Mouse (Mus musculus) forebrain, embryonic 15.5 days (tissue): Measurements from ENCODE around the gene Ifi35. TPM values are rescaled to one million over a fixed set of nuclear protein-coding genes. Genes with fewer than 3 reads are reported as not detected.
A peak's percentile ranks its signal among the peaks of the same experiment; 100 is the strongest.

Source experiments
- ATAC-seq: fragments of 200-750 bp; cut with Nextera tagmentation; replicated peaks from 2 replicates; pipeline ENCODE4 v1.8.0; 2017; ENCODE audit warnings: mild to moderate bottlenecking, moderate TSS enrichment, moderate library complexity
- H3K27ac ChIP-seq: fragments of 300-500 bp; sonication (generic); replicated peaks from 2 replicates; pipeline ENCODE4 v1.5.1; 2015; ENCODE audit warnings: mild to moderate bottlenecking, inconsistent platforms
- H3K27me3 ChIP-seq: fragments of 300-500 bp; sonication (generic); 2 replicates; pipeline ENCODE4 v1.6.1; 2015; ENCODE audit warnings: inconsistent platforms
- H3K36me3 ChIP-seq: fragments of 300-500 bp; sonication (generic); 2 replicates; pipeline ENCODE4 v1.6.1; 2015; ENCODE audit warnings: mild to moderate bottlenecking, inconsistent platforms
- H3K4me1 ChIP-seq: fragments of 300-500 bp; sonication (generic); 2 replicates; pipeline ENCODE4 v1.6.1; 2015; ENCODE audit warnings: inconsistent platforms
- H3K4me2 ChIP-seq: fragments of 300-500 bp; sonication (generic); replicated peaks from 2 replicates; pipeline ENCODE4 v1.6.1; 2015; ENCODE audit warnings: mild to moderate bottlenecking, inconsistent platforms
- H3K4me3 ChIP-seq: fragments of 300-500 bp; sonication (generic); 2 replicates; pipeline ENCODE4 v1.5.1; 2015; ENCODE audit warnings: mild to moderate bottlenecking, inconsistent platforms
- H3K9ac ChIP-seq: fragments of 300-500 bp; sonication (generic); replicated peaks from 2 replicates; pipeline ENCODE4 v1.6.1; 2015; ENCODE audit warnings: mild to moderate bottlenecking, inconsistent platforms
- H3K9me3 ChIP-seq: fragments of 300-500 bp; sonication (generic); 2 replicates; pipeline ENCODE4 v1.6.1; 2016; ENCODE audit warnings: inconsistent platforms
- WGBS: fragments of 180-500 bp; shearing (Covaris S2); methylation state at CpG from one replicate; pipeline ENCODE4 v1.1.7; 2015; ENCODE audit warnings: mixed read lengths; 5-methylcytosine and 5-hydroxymethylcytosine counted together
- polyA plus RNA-seq: library from polyadenylated mRNA; unstranded; fragments of >200 nt; fragmentation: Nextera tagmentation; extraction: Ambion mirVana; gene quantifications from 2 replicates; pipeline ENCODE4 v1.2.1, GENCODE M21; 2015

Gene Ifi35
- polyA plus RNA-seq, 1 experiment from 2014 or later, result 2.4 TPM

DNA sequence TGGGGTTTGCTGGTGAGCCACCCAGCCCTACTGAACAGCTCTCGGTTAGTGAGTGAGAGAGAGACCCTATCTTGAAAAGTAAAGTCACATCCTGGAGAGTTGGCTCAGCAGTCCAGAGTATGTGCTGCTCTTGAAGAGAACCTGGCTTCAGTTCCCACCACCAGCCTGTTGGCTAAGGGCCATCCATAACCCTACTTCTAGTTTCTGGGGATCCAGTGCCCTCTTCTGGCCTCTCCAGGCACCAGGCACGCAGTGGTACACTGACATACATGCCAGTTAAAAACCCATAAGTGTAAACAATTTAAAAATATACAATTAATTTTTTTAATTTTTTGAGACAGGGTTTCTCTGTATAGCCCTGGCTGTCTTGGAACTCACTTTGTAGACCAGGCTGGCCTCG lies 2.2 kb downstream of the Ifi35 start:
- H3K9me3 ChIP-seq, result no peaks in the 10 kb centered on the region
- no peak overlapping the region for H3K4me3 ChIP-seq
- peaks cover 6% of the 10 kb centered on the region for H3K36me3 ChIP-seq
- H3K27ac ChIP-seq, result no peak overlapping the region
- ATAC-seq, result no peak
- peaks cover 6% of the 10 kb centered on the region; the same call in 1 of the 2 replicates for H3K4me1 ChIP-seq
- H3K4me2 ChIP-seq, result no peak overlapping the region
- 91% methylated on average over 3 of the region's 3 CpGs for WGBS
- no peaks in the 10 kb centered on the region for H3K27me3 ChIP-seq
- H3K9ac ChIP-seq, result no peak overlapping the region

DNA sequence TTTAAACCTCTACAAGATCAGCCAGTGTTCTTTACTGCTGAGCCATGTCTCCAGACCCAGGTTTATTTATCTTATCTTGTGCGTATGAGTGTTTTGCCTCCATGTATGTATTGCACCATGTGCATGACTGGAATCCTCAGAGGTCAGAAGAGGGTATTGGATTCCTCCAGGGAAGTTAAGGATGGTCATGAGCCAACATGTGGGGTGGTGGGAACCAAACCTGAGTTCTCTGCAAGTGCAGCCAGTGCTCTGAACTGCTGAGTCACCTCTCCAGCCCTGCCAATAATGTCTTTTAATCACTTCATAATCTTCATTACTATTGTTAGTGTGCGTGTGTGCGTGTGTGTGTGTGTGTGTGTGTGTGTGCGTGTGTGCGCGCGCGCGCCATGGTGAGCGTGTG lies 3.3 kb downstream of the Ifi35 start:
- no peaks in the 10 kb centered on the region for H3K27me3 ChIP-seq

DNA sequence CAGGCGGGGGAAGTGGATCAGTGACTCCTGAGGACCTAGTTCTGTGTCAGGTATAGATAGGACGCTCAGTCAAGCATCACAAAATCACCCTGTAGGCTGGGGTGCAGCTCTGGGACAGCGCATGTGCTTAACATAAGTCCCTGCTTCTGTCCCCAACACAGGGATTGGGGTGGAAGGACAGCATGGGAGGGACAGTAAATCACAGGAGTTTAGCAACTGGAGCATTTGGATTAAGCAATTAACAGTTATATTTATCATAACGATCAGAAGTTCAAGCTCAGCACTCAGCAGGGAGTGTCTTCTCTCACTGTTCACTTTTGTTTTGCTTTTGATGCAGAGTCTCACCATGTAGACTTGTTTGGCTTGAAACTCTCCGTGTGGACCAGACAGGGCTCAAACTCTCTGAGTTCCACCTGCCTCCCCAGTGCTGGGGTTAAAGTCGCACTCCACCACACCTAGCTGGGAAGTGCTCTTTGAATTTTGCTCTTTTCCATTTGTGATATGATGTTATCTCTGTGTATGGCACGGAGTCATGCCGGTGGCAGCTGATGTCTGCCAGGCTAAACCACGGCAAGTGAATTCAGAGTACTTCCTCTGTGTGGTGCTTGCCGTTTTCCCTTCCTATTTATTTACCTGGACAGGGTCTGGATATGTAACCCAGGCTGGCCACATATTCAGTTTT lies 4.0 kb downstream of the Ifi35 start:
- Histone ChIP-seq H3K27ac (no peak overlapping the region), H3K4me3 (no peak overlapping the region), H3K36me3 (0 out of 2 replicates have a peak, but pooled peaks cover 4% of the 10 kb centered on the region), H3K4me2 (no peak overlapping the region), H3K27me3 (no peaks in the 10 kb centered on the region), H3K9ac (no peak overlapping the region), H3K9me3 (no peaks in the 10 kb centered on the region), H3K4me1 (peaks cover 6% of the 10 kb centered on the region; the same call in 1 of the 2 replicates)
- ATAC-seq, result no peak
- 71% methylated on average over 10 of the region's 10 CpGs for WGBS

More for the DNA sequence above, 3.3 kb downstream of the Ifi35 start:
- no peak for ATAC-seq
- H3K36me3 ChIP-seq, result 0 out of 2 replicates have a peak, but pooled peaks cover under 1% of the 10 kb centered on the region
- H3K27ac ChIP-seq, result no peak overlapping the region
- peaks cover 6% of the 10 kb centered on the region; the same call in 1 of the 2 replicates for H3K4me1 ChIP-seq
- no peak overlapping the region for H3K9ac ChIP-seq
- no peak overlapping the region for H3K4me3 ChIP-seq
- H3K4me2 ChIP-seq, result no peak overlapping the region
- H3K9me3 ChIP-seq, result no peaks in the 10 kb centered on the region
- 92% methylated on average over 10 of the region's 10 CpGs for WGBS

DNA sequence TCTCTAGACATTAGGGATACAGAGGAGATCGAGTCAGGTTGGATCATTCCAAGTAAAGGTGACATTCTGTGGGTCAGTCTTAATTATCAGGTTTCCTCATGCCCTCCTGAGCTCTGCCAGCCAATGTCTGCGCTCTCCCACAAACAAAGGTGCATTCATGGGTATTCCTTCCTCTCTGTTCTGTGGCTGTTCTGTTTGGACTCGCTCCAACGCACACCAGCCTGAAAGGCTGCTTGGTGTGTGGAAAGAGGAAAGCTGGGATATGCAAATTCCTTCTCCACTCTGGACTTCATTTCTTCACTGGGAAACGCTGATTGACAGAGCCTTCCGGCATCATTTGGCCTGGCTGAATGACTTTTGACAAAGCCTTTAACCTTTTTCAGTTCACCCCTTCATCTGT lies 6.5 kb downstream of the Ifi35 start:
- H3K36me3 ChIP-seq, result peaks cover 24% of the 10 kb centered on the region
- H3K27ac ChIP-seq, result no peak overlapping the region
- no peak overlapping the region for H3K9ac ChIP-seq
- H3K27me3 ChIP-seq, result no peaks in the 10 kb centered on the region
- no peak overlapping the region for H3K4me2 ChIP-seq
- no peak overlapping the region for H3K4me3 ChIP-seq
- peaks cover 6% of the 10 kb centered on the region; the same call in 1 of the 2 replicates for H3K4me1 ChIP-seq
- ATAC-seq, result no peak
- whole genome bisulfite sequencing, result 9% methylated on average over 6 of the region's 6 CpGs
- H3K9me3 ChIP-seq, result no peaks in the 10 kb centered on the region

DNA sequence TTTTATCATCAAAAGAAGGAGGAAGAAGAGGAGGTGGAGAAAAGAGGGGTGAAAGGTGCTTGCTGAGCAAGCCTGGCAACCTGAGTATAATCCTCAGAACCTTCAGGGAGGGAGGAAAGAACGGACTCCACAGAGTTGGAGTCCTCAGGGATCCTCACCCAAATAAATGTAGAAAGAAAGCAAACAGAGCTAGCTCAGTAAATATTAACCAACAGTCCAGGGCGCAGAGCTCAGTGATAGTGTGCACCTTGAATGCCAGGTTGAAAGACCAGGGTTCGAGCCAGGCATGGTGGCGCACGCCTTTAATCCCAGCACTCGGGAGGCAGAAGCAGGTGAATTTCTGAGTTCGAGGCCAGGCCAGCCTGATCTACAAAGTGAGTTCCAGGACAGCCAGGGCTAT lies 7.4 kb downstream of the Ifi35 start:
- no peak for ATAC-seq
- H3K36me3 ChIP-seq, result peaks cover 33% of the 10 kb centered on the region
- no peak overlapping the region for H3K4me2 ChIP-seq
- H3K27ac ChIP-seq, result no peak overlapping the region
- 0 out of 2 replicates have a peak overlapping the region, but pooled peaks have one; percentile 6 for H3K9ac ChIP-seq
- WGBS, result 93% methylated on average over 7 of the region's 7 CpGs
- H3K4me3 ChIP-seq, result no peak overlapping the region
- H3K4me1 ChIP-seq, result peaks cover 6% of the 10 kb centered on the region; the same call in 1 of the 2 replicates
- H3K27me3 ChIP-seq, result no peaks in the 10 kb centered on the region
- no peaks in the 10 kb centered on the region for H3K9me3 ChIP-seq

DNA sequence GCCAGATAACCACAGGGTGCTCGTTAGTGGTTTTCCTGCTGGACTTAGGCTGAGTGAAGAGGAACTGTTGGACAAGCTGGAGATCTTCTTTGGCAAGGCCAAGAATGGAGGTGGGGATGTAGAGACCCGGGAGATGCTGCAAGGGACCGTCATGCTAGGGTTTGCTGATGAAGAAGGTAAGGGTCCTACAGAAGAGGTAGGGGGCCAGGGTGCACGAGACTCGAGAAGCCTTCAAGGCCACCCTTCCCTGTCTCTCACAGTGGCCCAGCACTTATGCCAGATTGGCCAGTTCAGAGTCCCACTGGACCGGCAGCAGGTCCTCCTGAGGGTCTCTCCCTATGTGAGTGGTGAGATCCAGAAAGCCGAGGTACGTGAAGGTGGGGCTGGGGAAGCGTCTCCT lies 9.4 kb downstream of the Ifi35 start:
- Histone ChIP-seq H3K4me3 (no peak overlapping the region), H3K27ac (no peak overlapping the region), H3K9ac (no peak overlapping the region), H3K36me3 (peaks cover 51% of the 10 kb centered on the region), H3K4me2 (no peak overlapping the region), H3K27me3 (no peaks in the 10 kb centered on the region), H3K4me1 (peaks cover 13% of the 10 kb centered on the region), H3K9me3 (no peaks in the 10 kb centered on the region)
- ATAC-seq, result peak; percentile 27; the same call in 1 of the 2 replicates
- 92% methylated on average over 9 of the region's 9 CpGs for WGBS

DNA sequence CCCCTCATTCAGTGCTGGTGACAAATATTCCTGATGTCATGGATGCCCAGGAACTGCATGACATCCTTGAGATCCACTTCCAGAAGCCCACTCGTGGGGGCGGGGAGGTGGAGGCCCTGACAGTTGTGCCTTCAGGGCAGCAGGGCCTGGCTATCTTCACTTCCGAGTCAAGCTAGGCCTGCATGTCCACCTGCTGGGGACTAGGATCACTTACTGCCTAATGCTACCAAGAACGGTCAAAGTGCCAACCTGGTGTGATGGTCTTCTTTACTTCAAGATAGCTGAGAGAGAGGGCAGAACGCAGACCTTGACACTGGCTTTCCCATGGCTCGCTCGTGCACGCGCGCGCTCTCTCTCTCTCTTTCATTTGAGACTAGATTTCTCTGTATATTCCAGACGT lies 10.0 kb downstream of the Ifi35 start:
- H3K9me3 ChIP-seq, result no peaks in the 10 kb centered on the region
- no peaks in the 10 kb centered on the region for H3K27me3 ChIP-seq
- H3K4me1 ChIP-seq, result peaks cover 19% of the 10 kb centered on the region
- no peak overlapping the region for H3K9ac ChIP-seq
- H3K36me3 ChIP-seq, result peaks cover 51% of the 10 kb centered on the region
- no peak overlapping the region for H3K4me2 ChIP-seq
- WGBS, result 85% methylated on average over 12 of the region's 12 CpGs
- H3K27ac ChIP-seq, result no peak overlapping the region
- H3K4me3 ChIP-seq, result no peak overlapping the region
- no peak for ATAC-seq

DNA sequence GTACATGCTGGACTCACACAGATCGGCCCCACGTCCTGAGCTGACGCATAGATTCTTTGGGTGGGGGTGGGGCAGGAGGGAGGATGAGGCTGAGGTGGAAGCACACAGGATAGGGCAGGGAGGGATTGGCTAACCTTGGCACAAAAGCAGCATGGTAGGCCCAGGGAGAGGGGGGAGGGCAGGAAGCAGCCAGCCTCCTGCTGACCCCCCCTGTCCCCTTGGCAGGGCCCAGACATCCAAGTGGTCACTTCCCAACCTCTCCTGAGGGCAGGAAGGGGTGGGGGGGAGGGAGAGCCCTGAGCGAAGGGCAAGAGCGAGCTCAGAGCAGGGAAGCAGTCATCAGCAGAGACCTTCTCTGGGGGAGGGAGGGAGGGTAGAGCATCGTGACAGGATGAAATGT lies 11.5 kb downstream of the Ifi35 start:
- Histone ChIP-seq H3K4me1 (peaks cover 32% of the 10 kb centered on the region), H3K4me2 (no peak overlapping the region), H3K9me3 (no peaks in the 10 kb centered on the region), H3K27ac (no peak overlapping the region), H3K36me3 (peaks cover 51% of the 10 kb centered on the region), H3K4me3 (no peak overlapping the region), H3K9ac (no peak overlapping the region), H3K27me3 (no peaks in the 10 kb centered on the region)
- 37% methylated on average over 5 of the region's 6 CpGs for WGBS
- ATAC-seq, result no peak

DNA sequence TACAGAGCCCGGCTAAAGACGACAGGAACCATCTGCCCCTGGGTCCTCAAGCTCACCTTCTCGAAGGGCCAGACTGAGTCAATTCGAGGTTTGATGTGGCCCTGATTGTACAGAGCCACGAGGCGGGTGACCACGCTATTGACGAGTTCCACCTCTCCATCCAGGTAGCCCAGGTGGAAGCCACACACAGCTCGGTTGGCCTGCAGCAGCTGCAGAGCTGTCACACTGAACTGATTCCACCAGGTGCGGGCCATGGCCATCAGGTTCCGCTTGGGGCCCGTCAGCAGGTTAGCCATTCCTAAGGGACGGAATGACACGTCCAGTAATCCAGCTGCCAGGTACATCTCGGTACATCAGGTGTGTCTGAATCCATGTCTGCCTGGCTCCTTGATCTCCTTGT lies 12.1 kb downstream of the Ifi35 start:
- H3K9me3 ChIP-seq, result no peaks in the 10 kb centered on the region
- WGBS, result 90% methylated on average over 15 of the region's 15 CpGs
- H3K27ac ChIP-seq, result no peak overlapping the region
- H3K27me3 ChIP-seq, result no peaks in the 10 kb centered on the region
- no peak overlapping the region for H3K9ac ChIP-seq
- H3K4me3 ChIP-seq, result no peak overlapping the region
- H3K4me1 ChIP-seq, result peaks cover 32% of the 10 kb centered on the region
- peaks cover 51% of the 10 kb centered on the region for H3K36me3 ChIP-seq
- ATAC-seq, result no peak
- H3K4me2 ChIP-seq, result no peak overlapping the region

DNA sequence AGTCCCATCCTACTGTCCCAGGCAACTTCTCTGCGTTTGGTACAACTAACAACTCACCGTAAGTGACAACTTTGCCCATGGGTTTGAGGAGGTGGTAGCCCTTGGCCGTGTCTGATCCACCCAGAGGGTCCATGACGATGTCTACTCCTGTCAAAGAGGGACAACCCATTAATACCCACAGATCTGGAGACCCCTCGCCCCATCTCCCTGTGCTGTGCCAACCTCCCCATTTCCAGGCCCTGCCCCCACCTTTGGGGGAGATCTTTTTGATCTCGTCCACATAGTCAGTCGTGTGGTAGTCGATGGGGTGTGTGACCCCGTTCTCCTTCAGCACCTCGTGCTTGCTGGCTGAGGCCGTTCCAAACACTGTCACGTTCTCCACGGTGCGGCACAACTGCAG lies 13.9 kb downstream of the Ifi35 start:
- peaks cover 47% of the 10 kb centered on the region for H3K36me3 ChIP-seq
- H3K9ac ChIP-seq, result no peak overlapping the region
- H3K27me3 ChIP-seq, result no peaks in the 10 kb centered on the region
- ATAC-seq, result no peak
- no peak overlapping the region for H3K27ac ChIP-seq
- no peaks in the 10 kb centered on the region for H3K9me3 ChIP-seq
- 81% methylated on average over 14 of the region's 14 CpGs for WGBS
- H3K4me3 ChIP-seq, result no peak overlapping the region
- H3K4me2 ChIP-seq, result no peak overlapping the region
- peaks cover 42% of the 10 kb centered on the region for H3K4me1 ChIP-seq

DNA sequence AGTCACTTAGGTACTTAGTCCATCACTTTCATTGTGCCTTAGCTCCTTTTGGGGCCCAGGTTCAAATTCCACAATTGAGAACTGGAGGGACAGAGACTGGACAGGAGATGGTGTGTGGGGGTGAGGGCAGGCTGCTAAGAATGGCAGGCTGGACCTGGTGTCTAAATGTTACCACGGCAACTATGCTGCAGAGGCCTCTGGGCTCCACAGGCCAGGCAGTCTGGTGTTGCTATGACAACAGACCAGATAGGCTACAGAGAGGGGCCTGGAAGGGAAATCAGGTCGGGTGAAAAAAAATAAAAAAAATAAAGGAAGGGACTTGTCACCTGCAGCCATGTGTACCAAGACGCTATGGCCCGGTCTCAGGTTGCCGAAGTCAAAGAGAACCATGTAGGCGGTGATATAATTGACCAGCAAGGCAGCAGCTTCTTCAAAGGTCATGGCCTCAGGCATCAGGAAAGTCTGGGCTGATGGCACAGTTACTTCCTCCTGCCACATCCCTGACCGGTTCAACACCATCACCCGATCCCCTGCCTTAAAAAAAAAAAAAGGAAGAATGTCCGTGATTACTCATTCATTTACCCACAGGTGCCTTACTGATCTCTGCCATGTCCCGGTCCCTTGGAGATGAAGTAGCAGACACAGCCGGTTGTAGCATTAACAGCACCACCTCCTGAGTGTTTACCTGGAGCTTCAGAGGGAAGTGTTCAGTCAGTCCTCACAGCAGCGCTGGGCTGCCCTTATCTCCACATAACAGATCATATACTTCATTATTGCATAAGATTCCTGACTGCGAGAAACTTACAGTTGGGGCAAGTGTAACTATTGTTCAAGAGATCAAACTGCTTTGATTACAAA lies 14.6 kb downstream of the Ifi35 start:
- H3K36me3 ChIP-seq, result peaks cover 46% of the 10 kb centered on the region

More for the DNA sequence above, 14.6 kb downstream of the Ifi35 start:
- Histone ChIP-seq H3K4me1 (peaks cover 49% of the 10 kb centered on the region), H3K27ac (no peak overlapping the region), H3K4me3 (peak overlapping the region; percentile 79; the same call in 1 of the 2 replicates), H3K4me2 (peak overlapping the region; percentile 83), H3K9ac (0 out of 2 replicates have a peak overlapping the region, but pooled peaks have one; percentile 86), H3K27me3 (no peaks in the 10 kb centered on the region), H3K9me3 (no peaks in the 10 kb centered on the region)
- no peak for ATAC-seq
- 34% methylated on average over 13 of the region's 13 CpGs for WGBS
